In the genomic region with DNA sequence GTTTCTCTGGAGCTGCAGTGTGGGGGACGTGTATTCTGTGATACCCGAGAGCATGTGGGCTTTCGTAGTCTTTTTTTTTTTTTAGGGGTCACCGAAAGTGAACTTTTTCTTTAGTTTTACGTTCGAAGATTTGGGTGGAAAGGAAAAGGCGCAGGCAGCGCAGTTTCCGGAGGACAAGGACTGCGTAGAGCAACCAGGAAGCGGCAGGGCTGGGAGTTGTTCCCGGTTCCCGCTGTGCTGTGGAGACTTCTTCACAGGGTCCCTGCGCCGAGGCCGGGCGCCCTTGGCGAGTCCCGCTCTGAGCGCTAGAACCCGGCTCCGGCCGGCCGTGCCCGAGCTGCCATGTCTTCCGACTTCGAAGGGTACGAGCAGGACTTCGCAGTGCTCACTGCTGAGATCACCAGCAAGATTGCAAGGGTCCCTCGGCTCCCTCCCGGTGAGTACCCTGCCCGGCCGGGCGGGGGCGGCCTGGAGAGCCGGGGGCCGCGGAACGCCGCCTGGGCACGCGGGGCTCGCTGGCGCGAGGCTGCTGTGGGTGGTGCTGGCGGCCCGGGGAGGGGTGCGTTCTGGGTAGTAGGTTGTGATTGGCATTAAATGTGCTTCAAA, we compare ENCODE assay signal across 8 mouse cellular contexts. TPM values are rescaled to one million over a fixed set of nuclear protein-coding genes. Genes with fewer than 3 reads are reported as not detected.
DNase-seq lines count a peak whose midpoint lies in the region; ATAC-seq lines count a peak whose summit lies in the region.

Gene Vti1a, plus strand, starts transcription at position 187 of the 606 bp plus-strand sequence.

- peak within 1 kb of the TSS; percentile 93 for H3K9ac ChIP-seq in heart, embryonic 13.5 days
- H3K9ac ChIP-seq in liver, embryonic 12.5 days = peak within 1 kb of the TSS; percentile 87
- H3K9ac ChIP-seq in stomach, embryonic 15.5 days = peak within 1 kb of the TSS; percentile 86

- H3K4me2 ChIP-seq in heart, embryonic 13.5 days = peak within 1 kb of the TSS; percentile 90
- H3K4me2 ChIP-seq in liver, embryonic 12.5 days = peak within 1 kb of the TSS; percentile 90
- H3K4me2 ChIP-seq in stomach, embryonic 15.5 days = peak within 1 kb of the TSS; percentile 77

- H3K27me3 ChIP-seq in heart, embryonic 13.5 days (replicated peaks) = no peaks in the 10 kb centered on the region
- H3K27me3 ChIP-seq in liver, embryonic 12.5 days (replicated peaks) = no peaks in the 10 kb centered on the region
- no peaks in the 10 kb centered on the region for H3K27me3 ChIP-seq in stomach, embryonic 15.5 days (replicated peaks)

- H3K9me3 ChIP-seq in heart, embryonic 13.5 days = no peaks in the 10 kb centered on the region
- no peaks in the 10 kb centered on the region for H3K9me3 ChIP-seq in liver, embryonic 12.5 days (replicated peaks)
- H3K9me3 ChIP-seq in stomach, embryonic 15.5 days = no peaks in the 10 kb centered on the region

- peak within 1 kb of the TSS; percentile 90 for H3K27ac ChIP-seq in brown adipose tissue, adult 24 weeks (replicated peaks; ENCODE audit: low read depth, low read length)
- peak within 1 kb of the TSS; percentile 88 for H3K27ac ChIP-seq in heart, embryonic 13.5 days (replicated peaks)
- H3K27ac ChIP-seq in liver, embryonic 12.5 days = peak within 1 kb of the TSS; percentile 93
- H3K27ac ChIP-seq in stomach, embryonic 15.5 days = peak within 1 kb of the TSS; percentile 91

- H3K4me1 ChIP-seq in brown adipose tissue, adult 24 weeks (ENCODE audit: control insufficient read depth, insufficient read depth, insufficient read length, low read length) = 0 out of 2 replicates have a peak, but pooled peaks cover 2% of the 10 kb centered on the region
- H3K4me1 ChIP-seq in heart, embryonic 13.5 days = peaks cover 41% of the 10 kb centered on the region
- H3K4me1 ChIP-seq in liver, embryonic 12.5 days = peaks cover 52% of the 10 kb centered on the region
- peaks cover 16% of the 10 kb centered on the region for H3K4me1 ChIP-seq in stomach, embryonic 15.5 days

- ATAC-seq in heart, embryonic 13.5 days (ENCODE audit: extremely low read depth, insufficient number of reproducible peaks, low FRiP score, low TSS enrichment) = peak; percentile 84
- peak; percentile 93 for ATAC-seq in liver, embryonic 12.5 days
- ATAC-seq in stomach, embryonic 15.5 days (ENCODE audit: insufficient read depth, low FRiP score, low read depth) = peak; percentile 91

- peak within 1 kb of the TSS; percentile 95 for H3K4me3 ChIP-seq in brown adipose tissue, adult 24 weeks (ENCODE audit: insufficient read depth, low read depth, low read length)
- H3K4me3 ChIP-seq in heart, embryonic 13.5 days = peak within 1 kb of the TSS; percentile 82
- peak within 1 kb of the TSS; percentile 82 for H3K4me3 ChIP-seq in liver, embryonic 12.5 days
- peak within 1 kb of the TSS; percentile 95 for H3K4me3 ChIP-seq in stomach, embryonic 15.5 days (replicated peaks)

- DNase-seq in CD4-positive, CD25-positive, alpha-beta regulatory T cell, adult 2 months (ENCODE audit: low read depth, low spot score) = peak; percentile 93
- DNase-seq in fat pad, adult 2 months (ENCODE audit: extremely low read depth, low read depth, low spot score) = peak; percentile 54
- peak; percentile 93 for DNase-seq in kidney, postnatal 10 days
- peak; percentile 77 to 82 for DNase-seq in natural killer cell, adult 2 months (ENCODE audit: low spot score in 2 of 2)

- H3K36me3 ChIP-seq in heart, embryonic 13.5 days = peaks cover 19% of the 10 kb centered on the region
- H3K36me3 ChIP-seq in liver, embryonic 12.5 days = peaks cover 24% of the 10 kb centered on the region
- H3K36me3 ChIP-seq in stomach, embryonic 15.5 days = 0 out of 2 replicates have a peak, but pooled peaks cover 7% of the 10 kb centered on the region

- under 1% methylated on average over 48 of the region's 48 CpGs for WGBS in heart, embryonic 13.5 days
- under 1% methylated on average over 48 of the region's 48 CpGs for WGBS in liver, embryonic 12.5 days (ENCODE audit: insufficient replicate concordance)
- WGBS in stomach, embryonic 15.5 days = under 1% methylated on average over 48 of the region's 48 CpGs

RNA-seq across cellular contexts. Expression of gene Vti1a, which starts in this region (rescaled TPM):
- 14.5 and 17.8 TPM in 2 replicates for polyA plus RNA-seq in brown adipose tissue, adult 24 weeks (2012; ENCODE audit: insufficient read depth, insufficient read length, missing spikeins)
- 14.7 and 15.4 TPM in 2 replicates for polyA plus RNA-seq in heart, embryonic 13.5 days (2015; fragmentation: Nextera tagmentation; extraction: Ambion mirVana)
- polyA plus RNA-seq in liver, embryonic 12.5 days (2016; fragmentation: Nextera tagmentation; extraction: Ambion mirVana) = 23.9 and 24.5 TPM in 2 replicates
- 23.5 and 26.4 TPM in 2 replicates for polyA plus RNA-seq in stomach, embryonic 15.5 days (2015; fragmentation: Nextera tagmentation; extraction: Ambion mirVana)

Comparison
In these comparisons a context has a peak if more than half of its experiments do, and no peak if none do; other contexts are left out.
1. Peak in every context shown above with its lines: DNase-seq, ATAC-seq, H3K4me3 ChIP-seq and H3K27ac ChIP-seq.